Comparison of ENCODE assay signal across 24 mouse cellular contexts in genomic region chr2:156678112-156678511, GRCm38 (mm10).
DNase-seq lines count a peak whose midpoint lies in the region; ATAC-seq and TF ChIP-seq lines count a peak whose summit lies in the region.
"Had no signal": no experiment of that assay in that cellular context is flagged by ENCODE, and none has a peak within 500 bp of the region (broad histone marks: within the 10 kb centered on the region; RNA-seq: fewer than 3 reads in every experiment).

No protein-coding gene starts in this region.

- no peak overlapping the region for H3K9ac ChIP-seq in midbrain, postnatal 0 days (replicated peaks; ENCODE audit: low read length, poor library complexity, severe bottlenecking)
- no peak overlapping the region for H3K9ac ChIP-seq in midbrain, embryonic 15.5 days
- H3K9ac ChIP-seq: forebrain, embryonic 13.5 days; heart, embryonic 15.5 days; limb, embryonic 12.5 days; liver, embryonic 15.5 days; lung, embryonic 15.5 days; neural tube, embryonic 13.5 days had no signal

- no peak overlapping the region for H3K27ac ChIP-seq in midbrain, postnatal 0 days (ENCODE audit: low read depth, low read length)
- no peak overlapping the region for H3K27ac ChIP-seq in midbrain, embryonic 15.5 days
- H3K27ac ChIP-seq: forebrain, embryonic 13.5 days; heart, embryonic 10.5 days; heart, embryonic 15.5 days; limb, embryonic 12.5 days; liver, embryonic 15.5 days; lung, embryonic 15.5 days; midbrain, embryonic 10.5 days; neural tube, embryonic 13.5 days had no signal

- no peaks in the 10 kb centered on the region for H3K9me3 ChIP-seq in midbrain, postnatal 0 days (ENCODE audit: low read length)
- no peaks in the 10 kb centered on the region for H3K9me3 ChIP-seq in midbrain, embryonic 15.5 days
- H3K9me3 ChIP-seq: forebrain, embryonic 13.5 days; heart, embryonic 10.5 days; heart, embryonic 15.5 days; limb, embryonic 12.5 days; liver, embryonic 15.5 days; lung, embryonic 15.5 days; midbrain, embryonic 10.5 days; neural tube, embryonic 13.5 days had no signal

- TF ChIP-seq CTCF in midbrain, postnatal 0 days (IDR thresholded peaks at IDR 0.05), result no peak

- no peaks in the 10 kb centered on the region for H3K36me3 ChIP-seq in midbrain, postnatal 0 days (ENCODE audit: insufficient read depth, low read length)
- no peaks in the 10 kb centered on the region for H3K36me3 ChIP-seq in midbrain, embryonic 15.5 days (replicated peaks)
- H3K36me3 ChIP-seq: heart, embryonic 10.5 days; heart, embryonic 15.5 days; limb, embryonic 12.5 days; liver, embryonic 15.5 days; lung, embryonic 15.5 days; midbrain, embryonic 10.5 days; neural tube, embryonic 13.5 days had no signal

- no peaks in the 10 kb centered on the region for H3K27me3 ChIP-seq in midbrain, postnatal 0 days (ENCODE audit: insufficient read depth, low read length)
- no peaks in the 10 kb centered on the region for H3K27me3 ChIP-seq in midbrain, embryonic 15.5 days (replicated peaks)
- H3K27me3 ChIP-seq: forebrain, embryonic 13.5 days; lung, embryonic 15.5 days; neural tube, embryonic 13.5 days had no signal

- ATAC-seq in midbrain, postnatal 0 days (ENCODE audit: low FRiP score), result no peak
- ATAC-seq in midbrain, embryonic 15.5 days (replicated peaks), result no peak
- ATAC-seq: forebrain, embryonic 13.5 days; inflammation-experienced regulatory T-cells, adult 6 months; midbrain, embryonic 16.5 days had no signal

- WGBS in midbrain, postnatal 0 days, result 67% methylated on average over 4 of the region's 4 CpGs
- 47% methylated on average over 4 of the region's 4 CpGs for WGBS in midbrain, embryonic 15.5 days

- no peaks in the 10 kb centered on the region for H3K4me1 ChIP-seq in midbrain, postnatal 0 days (ENCODE audit: insufficient read depth, low read length)
- no peaks in the 10 kb centered on the region; the same call in 1 of the 2 replicates for H3K4me1 ChIP-seq in midbrain, embryonic 15.5 days
- H3K4me1 ChIP-seq: limb, embryonic 12.5 days; liver, embryonic 15.5 days; lung, embryonic 15.5 days had no signal

- DNase-seq in adrenal gland, postnatal 10 days, result peak; percentile 50
- no peak for DNase-seq in adrenal gland, adult 18-20 months (ENCODE audit: low spot score in 2 of 2)
- DNase-seq in midbrain, postnatal 0 days (ENCODE audit: low spot score), result peak; percentile 66
- DNase-seq in cerebellum, adult 9-11 months, result peak; percentile 90
- no peak for DNase-seq in urinary bladder, postnatal 14 days (ENCODE audit: low spot score)
- DNase-seq in MN1 (ENCODE audit: low spot score), result no peak
- DNase-seq in lung, adult 18-20 months, result no peak
- DNase-seq: adrenal gland, postnatal 36 days; gastrocnemius, postnatal 14 days; kidney, adult 18-20 months; kidney, postnatal 4 days; thymus, postnatal 4 days had no signal

- no peak overlapping the region for H3K4me3 ChIP-seq in midbrain, postnatal 0 days (ENCODE audit: low read depth, low read length)
- no peak overlapping the region for H3K4me3 ChIP-seq in midbrain, embryonic 15.5 days
- H3K4me3 ChIP-seq: forebrain, embryonic 13.5 days; heart, embryonic 10.5 days; heart, embryonic 15.5 days; limb, embryonic 12.5 days; liver, embryonic 15.5 days; lung, embryonic 15.5 days; midbrain, embryonic 10.5 days; myocyte; neural tube, embryonic 13.5 days had no signal

- H3K4me2 ChIP-seq in midbrain, postnatal 0 days (ENCODE audit: low read depth, low read length, poor library complexity, severe bottlenecking), result no peak overlapping the region
- H3K4me2 ChIP-seq in midbrain, embryonic 15.5 days, result no peak overlapping the region
- H3K4me2 ChIP-seq: forebrain, embryonic 13.5 days; heart, embryonic 15.5 days; limb, embryonic 12.5 days; liver, embryonic 15.5 days; lung, embryonic 15.5 days; neural tube, embryonic 13.5 days had no signal

Comparison
In these comparisons a context has a peak if more than half of its experiments do, and no peak if none do; other contexts are left out.
1. DNase-seq: peak in adrenal gland, postnatal 10 days (single experiment), midbrain, postnatal 0 days (single experiment) and cerebellum, adult 9-11 months (single experiment); none in adrenal gland, adult 18-20 months (0 of 2), urinary bladder, postnatal 14 days (single experiment), MN1 (single experiment) and lung, adult 18-20 months (0 of 2).